Mouse (Mus musculus) stomach, embryonic 16.5 days (tissue): ENCODE results near the gene Peg10. TPM values are rescaled to one million over a fixed set of nuclear protein-coding genes. Genes with fewer than 3 reads are reported as not detected.
"Not testable (repeated sequence)": the region's sequence is repeated elsewhere in the genome, so short reads cannot be mapped to it uniquely, and the experiment has no call there.

ENCODE experiments used
- ATAC-seq: fragments of 200-750 bp; cut with Nextera tagmentation; 2 replicates; pipeline ENCODE4 v1.8.0; 2017; ENCODE audit warnings: moderate number of reproducible peaks, moderate TSS enrichment; ENCODE audit not compliant: insufficient read depth, low FRiP score
- H3K27ac ChIP-seq: fragments of 300-500 bp; sonication (generic); 2 replicates; pipeline ENCODE4 v1.5.1; 2014; ENCODE audit warnings: low read length
- H3K27me3 ChIP-seq: fragments of 300-500 bp; sonication (generic); 2 replicates; pipeline ENCODE4 v1.6.1; 2014; ENCODE audit warnings: low read length, control low read depth, mixed read lengths; ENCODE audit not compliant: control insufficient read depth, insufficient read depth
- H3K36me3 ChIP-seq: fragments of 300-500 bp; sonication (generic); 2 replicates; pipeline ENCODE4 v1.6.1; 2014; ENCODE audit warnings: low read length; ENCODE audit not compliant: control insufficient read depth, insufficient read depth
- H3K4me1 ChIP-seq: fragments of 300-500 bp; sonication (generic); 2 replicates; pipeline ENCODE4 v1.6.1; 2014; ENCODE audit warnings: low read length, control low read depth, mixed read lengths; ENCODE audit not compliant: control insufficient read depth, insufficient read depth
- H3K4me2 ChIP-seq: fragments of 300-500 bp; sonication (generic); 2 replicates; pipeline ENCODE4 v1.6.1; 2014; ENCODE audit warnings: low read depth, low read length, mixed read lengths
- H3K4me3 ChIP-seq: fragments of 300-500 bp; sonication (generic); replicated peaks from 2 replicates; pipeline ENCODE4 v1.5.1; 2014; ENCODE audit warnings: mild to moderate bottlenecking, low read length
- H3K9ac ChIP-seq: fragments of 300-500 bp; sonication (generic); 2 replicates; pipeline ENCODE4 v1.6.1; 2014; ENCODE audit warnings: low read length
- H3K9me3 ChIP-seq: fragments of 300-500 bp; sonication (generic); replicated peaks from 2 replicates; pipeline ENCODE4 v1.6.1; 2016; ENCODE audit warnings: low read length, control low read depth; ENCODE audit not compliant: control insufficient read depth
- WGBS: fragments of 180-500 bp; shearing (Covaris S2); extraction: QIAGEN DNeasy Blood & Tissue Kit; methylation state at CpG from one replicate; pipeline ENCODE4 v1.1.7; 2014; 5-methylcytosine and 5-hydroxymethylcytosine counted together
- polyA plus RNA-seq: library from polyadenylated mRNA; unstranded; fragments of >200 nt; fragmentation: Nextera tagmentation; extraction: Ambion mirVana; gene quantifications from 2 replicates; pipeline ENCODE4 v1.2.1, GENCODE M21; 2015

Gene Peg10
- polyA plus RNA-seq, 1 experiment from 2014 or later: 4.7 TPM

DNA sequence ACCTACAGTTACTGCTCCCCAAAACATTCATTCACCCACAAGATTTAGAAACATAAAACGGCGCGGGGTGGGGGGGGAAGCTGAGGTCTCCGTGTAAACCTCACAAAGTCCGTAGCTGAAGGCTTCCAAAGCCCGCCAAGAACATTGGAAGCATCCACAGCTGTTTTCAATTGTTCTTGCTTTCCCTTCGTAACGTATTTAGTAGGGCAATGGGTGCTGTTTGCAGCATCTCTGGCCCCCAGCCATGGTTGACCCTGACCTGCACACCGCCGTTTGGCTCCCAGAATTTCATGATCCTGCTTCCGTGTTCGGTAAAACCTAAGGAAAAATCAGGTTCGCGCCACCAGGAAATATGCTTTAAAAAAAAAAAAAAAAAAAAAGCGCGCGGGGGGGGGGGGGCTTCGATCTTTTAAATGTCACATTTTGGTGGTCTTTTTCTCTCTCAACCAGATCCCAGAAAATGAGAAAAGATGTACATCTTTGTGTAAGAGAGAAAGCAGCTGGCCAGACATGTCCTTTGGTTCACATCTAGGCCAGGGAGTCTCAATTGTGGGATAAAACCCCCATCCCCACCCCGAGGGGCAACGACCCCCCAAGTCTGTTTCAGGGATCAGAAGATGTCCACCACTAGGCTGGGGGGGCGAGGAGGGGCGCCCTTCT lies 940 bp upstream of the Peg10 start:
- Histone ChIP-seq H3K4me2 (peak overlapping the region; percentile 69), H3K9me3 (peaks cover 17% of the 10 kb centered on the region), H3K27ac (peak overlapping the region; percentile 62), H3K36me3 (no peaks in the 10 kb centered on the region), H3K27me3 (no peaks in the 10 kb centered on the region), H3K4me1 (peaks cover 2% of the 10 kb centered on the region; the same call in 1 of the 2 replicates), H3K4me3 (peak overlapping the region; percentile 54), H3K9ac (peak overlapping the region; percentile 74)
- ATAC-seq: no peak
- 50% methylated on average over 20 of the region's 22 CpGs for WGBS

DNA sequence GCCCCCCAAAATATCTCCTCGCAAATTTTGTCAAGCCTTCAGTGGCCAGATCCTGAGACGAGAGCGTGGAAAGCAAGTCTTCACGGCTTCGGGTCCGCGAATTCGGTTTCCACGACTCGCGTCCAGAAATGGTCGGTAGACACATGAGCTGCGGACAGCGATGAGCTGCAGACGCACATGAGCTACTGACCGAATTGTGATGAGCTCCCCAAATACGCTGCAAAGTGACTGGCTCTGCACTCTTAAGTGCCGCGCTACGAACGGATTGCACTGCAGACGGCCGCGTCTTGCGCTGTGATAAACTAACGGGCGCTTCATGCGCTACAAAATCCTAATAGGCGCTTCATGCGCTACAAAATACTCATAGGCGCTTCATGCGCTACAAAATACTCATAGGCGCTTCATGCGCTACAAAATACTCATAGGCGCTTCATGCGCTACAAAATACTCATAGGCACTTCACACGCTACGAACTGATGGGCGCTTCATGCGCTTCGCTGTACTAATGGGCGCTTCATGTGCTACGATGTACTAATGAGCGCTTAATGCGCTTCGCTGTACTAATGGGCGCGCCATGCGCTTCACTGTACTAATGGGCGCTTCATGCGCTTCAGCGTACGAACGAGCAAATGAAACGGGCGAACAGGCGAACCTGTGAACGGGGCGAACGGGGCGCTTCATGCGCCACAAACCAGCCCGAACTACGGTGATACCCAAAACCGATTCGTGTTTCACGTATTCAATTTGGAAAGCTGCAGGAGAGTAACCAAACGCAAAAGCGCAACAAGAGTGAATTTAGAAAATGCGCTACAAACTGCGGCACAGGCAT lies 785 bp downstream of the Peg10 start:
- no peaks in the 10 kb centered on the region for H3K27me3 ChIP-seq
- peak overlapping the region; percentile 54 for H3K4me3 ChIP-seq
- no peaks in the 10 kb centered on the region for H3K36me3 ChIP-seq
- ATAC-seq: no peak
- H3K9ac ChIP-seq: peak overlapping the region; percentile 56; the same call in 1 of the 2 replicates
- H3K27ac ChIP-seq: peak overlapping the region; percentile 31
- WGBS: 48% methylated on average over 71 of the region's 71 CpGs
- H3K9me3 ChIP-seq: peaks cover 17% of the 10 kb centered on the region
- H3K4me2 ChIP-seq: peak overlapping the region; percentile 69
- no peaks in the 10 kb centered on the region for H3K4me1 ChIP-seq

DNA sequence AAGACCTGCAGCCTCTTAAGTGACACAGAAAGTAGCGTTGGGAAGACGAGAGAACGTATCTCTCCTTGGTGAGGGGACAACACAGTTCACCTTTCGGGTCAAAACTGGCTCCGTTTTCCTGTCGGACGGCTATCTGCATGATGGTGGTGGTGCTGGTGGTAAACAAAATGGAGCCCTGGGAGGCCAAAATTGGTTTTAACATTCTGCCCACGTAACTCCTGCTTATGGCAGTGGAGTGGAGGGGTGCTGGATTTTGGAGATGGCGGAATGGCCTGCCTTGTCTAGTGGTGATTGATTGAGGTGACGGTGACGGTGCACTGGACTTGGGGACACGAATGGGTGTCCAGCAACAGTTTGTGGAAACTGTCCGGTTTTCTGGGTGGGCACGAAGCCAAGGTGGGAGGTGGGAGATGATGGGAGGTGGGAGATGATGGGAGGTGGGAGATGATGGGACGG lies 1.4 kb downstream of the Peg10 start:
- Histone ChIP-seq H3K27ac (no peak overlapping the region; the same call in 1 of the 2 replicates), H3K4me2 (peak overlapping the region; percentile 69), H3K36me3 (no peaks in the 10 kb centered on the region), H3K9me3 (peaks cover 17% of the 10 kb centered on the region), H3K4me3 (peak overlapping the region; percentile 54), H3K9ac (no peak overlapping the region), H3K4me1 (no peaks in the 10 kb centered on the region), H3K27me3 (no peaks in the 10 kb centered on the region)
- no peak for ATAC-seq
- 55% methylated on average over 15 of the region's 15 CpGs for WGBS

DNA sequence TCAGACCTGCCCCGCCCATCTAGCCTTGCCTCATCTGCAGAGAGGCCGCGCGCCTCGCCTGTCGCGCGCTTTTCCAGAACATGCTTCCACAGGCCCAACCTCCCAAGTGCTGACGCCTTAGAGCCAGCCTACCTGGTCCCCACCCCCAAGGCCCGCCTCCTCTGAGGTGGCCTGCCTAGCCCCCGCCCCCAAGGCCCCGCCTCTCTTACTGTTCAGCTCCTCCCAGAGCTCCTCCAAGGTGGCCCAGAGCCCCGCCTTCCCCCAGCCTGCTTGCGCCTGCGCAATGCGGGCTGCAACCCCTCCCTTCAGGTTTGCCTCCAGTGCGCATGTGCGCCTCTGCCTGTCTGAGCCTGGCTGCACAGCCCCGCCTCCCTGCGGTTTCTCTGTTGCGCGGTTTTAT lies 2.0 kb downstream of the Peg10 start:
- Histone ChIP-seq H3K4me1 (no peaks in the 10 kb centered on the region), H3K4me3 (peak overlapping the region; percentile 54), H3K4me2 (peak overlapping the region; percentile 69), H3K27me3 (no peaks in the 10 kb centered on the region), H3K27ac (no peak overlapping the region), H3K9ac (no peak overlapping the region), H3K36me3 (no peaks in the 10 kb centered on the region), H3K9me3 (peaks cover 17% of the 10 kb centered on the region)
- ATAC-seq: peak; percentile 97
- 41% methylated on average over 15 of the region's 22 CpGs for WGBS

DNA sequence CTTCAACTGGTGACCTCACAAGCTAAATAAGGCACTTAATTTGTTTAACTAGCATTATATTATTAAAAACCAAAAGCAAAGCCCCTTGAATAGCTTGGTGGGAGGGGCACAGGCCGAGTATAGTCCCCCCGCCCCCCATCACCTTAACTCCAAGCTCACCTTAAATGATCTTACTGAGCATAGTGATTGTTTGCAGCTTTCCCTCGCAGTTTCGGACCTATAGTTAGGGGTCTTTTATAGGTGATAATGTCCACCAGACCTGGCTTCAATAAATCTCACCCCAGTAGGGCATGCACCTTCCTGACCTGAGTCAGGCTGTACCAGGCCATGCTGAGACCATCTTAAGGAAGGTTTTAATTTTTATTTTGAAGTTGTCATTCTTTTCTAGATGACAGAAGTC lies 4.2 kb downstream of the Peg10 start:
- ATAC-seq: no peak
- H3K4me2 ChIP-seq: no peak overlapping the region
- H3K4me1 ChIP-seq: no peaks in the 10 kb centered on the region
- H3K9me3 ChIP-seq: peaks cover 17% of the 10 kb centered on the region
- no peaks in the 10 kb centered on the region for H3K27me3 ChIP-seq
- no peak overlapping the region for H3K9ac ChIP-seq
- no peak overlapping the region for H3K27ac ChIP-seq
- H3K36me3 ChIP-seq: peaks cover 7% of the 10 kb centered on the region; the same call in 1 of the 2 replicates
- WGBS: 76% methylated on average over 4 of the region's 4 CpGs
- no peak overlapping the region for H3K4me3 ChIP-seq

DNA sequence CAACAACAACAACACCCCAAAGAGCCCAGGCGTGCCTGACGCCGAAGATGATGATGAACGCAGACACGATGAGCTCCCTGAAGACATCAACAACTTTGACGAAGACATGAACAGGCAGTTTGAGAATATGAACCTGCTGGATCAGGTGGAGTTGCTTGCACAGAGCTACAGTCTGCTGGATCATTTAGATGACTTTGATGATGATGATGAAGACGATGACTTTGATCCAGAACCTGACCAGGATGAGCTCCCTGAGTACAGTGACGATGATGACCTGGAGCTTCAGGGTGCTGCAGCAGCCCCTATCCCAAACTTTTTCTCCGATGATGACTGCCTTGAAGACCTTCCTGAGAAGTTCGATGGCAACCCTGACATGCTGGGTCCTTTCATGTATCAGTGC lies 7.2 kb downstream of the Peg10 start:
- Histone ChIP-seq H3K4me2 (no peak overlapping the region), H3K4me1 (no peaks in the 10 kb centered on the region), H3K27ac (no peak overlapping the region), H3K9ac (no peak overlapping the region), H3K27me3 (no peaks in the 10 kb centered on the region), H3K9me3 (peaks cover 3% of the 10 kb centered on the region), H3K36me3 (peaks cover 10% of the 10 kb centered on the region; the same call in 1 of the 2 replicates), H3K4me3 (no peak overlapping the region)
- 91% methylated on average over 10 of the region's 10 CpGs for WGBS
- ATAC-seq: no peak

DNA sequence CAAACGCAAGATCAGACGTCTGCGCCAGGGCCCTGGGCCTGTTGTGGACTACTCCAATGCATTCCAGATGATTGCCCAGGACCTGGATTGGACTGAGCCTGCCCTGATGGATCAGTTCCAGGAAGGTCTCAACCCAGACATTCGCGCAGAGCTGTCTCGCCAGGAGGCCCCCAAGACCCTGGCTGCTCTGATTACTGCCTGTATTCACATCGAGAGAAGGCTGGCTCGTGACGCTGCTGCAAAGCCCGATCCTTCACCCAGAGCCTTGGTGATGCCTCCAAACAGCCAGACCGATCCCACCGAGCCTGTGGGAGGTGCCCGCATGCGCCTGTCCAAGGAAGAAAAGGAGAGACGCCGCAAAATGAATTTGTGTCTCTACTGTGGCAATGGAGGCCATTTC lies 7.8 kb downstream of the Peg10 start:
- no peak overlapping the region for H3K9ac ChIP-seq
- H3K4me2 ChIP-seq: no peak overlapping the region
- H3K27ac ChIP-seq: no peak overlapping the region
- no peak for ATAC-seq
- 93% methylated on average over 16 of the region's 16 CpGs for WGBS
- H3K36me3 ChIP-seq: peaks cover 10% of the 10 kb centered on the region; the same call in 1 of the 2 replicates
- no peak overlapping the region for H3K4me3 ChIP-seq
- H3K27me3 ChIP-seq: no peaks in the 10 kb centered on the region
- H3K4me1 ChIP-seq: no peaks in the 10 kb centered on the region
- H3K9me3 ChIP-seq: peaks cover 3% of the 10 kb centered on the region

DNA sequence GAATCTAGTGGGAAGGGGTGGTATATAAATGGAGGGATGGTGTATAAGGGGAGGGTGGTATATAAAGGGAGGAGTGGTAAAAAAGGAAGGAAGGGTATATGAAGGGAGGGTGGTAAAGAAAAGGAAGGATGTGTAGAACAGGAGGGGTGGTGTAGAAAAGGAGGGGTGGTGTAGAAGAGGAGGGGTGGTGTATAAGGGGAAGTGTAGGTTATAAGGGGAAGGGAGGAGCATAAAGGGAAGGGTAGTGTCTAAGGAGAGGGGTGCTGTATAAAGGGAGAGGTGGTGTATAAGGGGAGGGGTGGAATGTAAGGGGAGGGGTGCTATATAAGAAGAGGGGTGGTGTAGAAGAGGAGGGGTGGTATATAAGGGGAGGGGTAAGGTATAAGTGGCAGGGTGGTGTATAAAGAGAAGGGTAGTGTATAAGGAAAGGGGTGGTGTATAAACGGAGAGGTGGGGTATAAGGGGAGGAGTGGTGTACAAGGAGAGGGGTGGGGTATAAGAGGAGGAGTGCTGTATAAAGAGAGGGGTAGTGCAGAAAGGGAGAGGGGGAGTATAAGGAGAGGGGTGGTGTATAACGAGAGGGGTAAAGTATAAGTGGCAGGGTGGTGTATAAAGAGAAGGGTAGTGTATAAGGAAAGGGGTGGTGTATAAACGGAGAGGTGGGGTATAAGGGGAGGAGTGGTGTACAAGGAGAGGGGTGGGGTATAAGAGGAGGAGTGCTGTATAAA lies 14.5 kb downstream of the Peg10 start:
- 25% methylated on average over 3 of the region's 3 CpGs for WGBS
- H3K9ac ChIP-seq, H3K36me3 ChIP-seq, H3K27me3 ChIP-seq, ATAC-seq, H3K27ac ChIP-seq, H3K9me3 ChIP-seq, H3K4me1 ChIP-seq, H3K4me2 ChIP-seq, H3K4me3 ChIP-seq: not testable (repeated sequence)

DNA sequence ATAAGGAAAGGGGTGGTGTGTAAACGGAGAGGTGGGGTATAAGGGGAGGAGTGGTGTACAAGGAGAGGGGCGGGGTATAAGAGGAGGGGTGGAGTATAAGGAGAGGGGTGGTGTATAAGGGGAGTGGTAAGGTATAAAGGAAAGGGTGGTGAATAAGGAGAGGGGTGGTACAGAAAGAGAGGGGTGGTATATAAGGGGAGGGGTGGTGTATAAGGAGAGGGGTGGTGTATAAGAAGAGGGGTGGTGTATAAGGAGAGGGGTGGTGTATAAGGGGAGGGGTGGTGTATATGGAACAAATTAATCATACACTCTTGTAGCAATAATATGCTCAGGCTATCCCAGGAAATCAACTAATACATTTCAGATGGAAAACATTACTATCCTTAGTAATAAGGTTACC lies 15.1 kb downstream of the Peg10 start:
- H3K4me1 ChIP-seq: no peaks in the 10 kb centered on the region
- H3K27ac ChIP-seq: no peak overlapping the region
- H3K4me3 ChIP-seq: no peak overlapping the region
- WGBS: 28% methylated on average over 2 of the region's 2 CpGs
- peak; percentile 98 for ATAC-seq
- H3K27me3 ChIP-seq: no peaks in the 10 kb centered on the region
- no peak overlapping the region for H3K9ac ChIP-seq
- H3K36me3 ChIP-seq: no peaks in the 10 kb centered on the region
- H3K9me3 ChIP-seq: no peaks in the 10 kb centered on the region
- no peak overlapping the region for H3K4me2 ChIP-seq
